Mouse (Mus musculus): ENCODE results near the gene Vmp1.

Gene Vmp1

DNA sequence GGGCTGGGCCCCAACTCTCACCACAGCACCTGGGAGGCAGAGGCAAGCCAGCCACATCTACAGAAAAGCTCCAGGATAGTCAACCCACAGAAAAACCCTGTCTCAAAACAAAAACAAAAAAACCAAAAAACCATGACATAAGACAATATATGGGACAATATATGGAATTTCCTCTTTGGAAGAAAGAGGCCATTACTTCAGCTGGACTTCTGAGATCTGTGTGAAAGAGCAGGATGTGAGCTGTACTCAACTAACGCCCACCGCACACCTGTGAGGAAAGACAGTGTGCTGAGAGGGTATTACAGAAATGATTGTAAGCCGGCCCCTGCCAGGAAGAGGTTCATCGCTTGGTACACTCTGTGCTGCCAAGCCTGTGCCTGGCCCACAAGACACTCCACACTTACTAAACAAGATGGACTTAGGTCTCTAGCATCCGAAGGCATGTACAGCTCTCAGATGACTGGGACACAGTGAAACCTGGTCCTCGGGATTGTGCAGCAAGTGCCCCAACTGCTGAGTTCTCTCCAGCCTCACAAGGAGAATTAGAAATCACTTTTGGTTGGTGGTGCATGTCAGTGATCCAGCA is 109.9 kb downstream of the Vmp1 start:
- DNase-seq (ENCODE audit: extremely low read depth, low read depth, low spot score) = peak; percentile 96

DNA sequence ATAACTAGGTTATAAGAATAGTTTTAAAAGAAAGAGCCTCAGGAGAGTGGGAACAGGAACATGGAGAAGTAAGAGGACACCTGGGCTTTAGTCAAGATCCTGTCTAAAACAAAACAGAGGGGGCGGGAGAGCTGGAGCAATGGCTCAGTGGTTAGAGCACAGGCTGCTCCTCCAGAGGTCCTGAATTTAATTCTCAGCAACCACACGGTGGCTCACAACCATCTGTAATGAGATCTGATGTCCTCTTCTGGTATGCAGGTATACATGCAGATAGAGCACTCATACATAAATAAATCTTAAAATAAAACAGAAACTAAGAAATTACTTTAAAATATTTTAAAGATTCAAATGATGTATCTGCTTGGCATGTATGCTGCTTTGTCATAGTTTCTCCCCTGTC is 111.0 kb downstream of the Vmp1 start:
- DNase-seq (ENCODE audit: extremely low read depth, low read depth, low spot score) = no peak

DNA sequence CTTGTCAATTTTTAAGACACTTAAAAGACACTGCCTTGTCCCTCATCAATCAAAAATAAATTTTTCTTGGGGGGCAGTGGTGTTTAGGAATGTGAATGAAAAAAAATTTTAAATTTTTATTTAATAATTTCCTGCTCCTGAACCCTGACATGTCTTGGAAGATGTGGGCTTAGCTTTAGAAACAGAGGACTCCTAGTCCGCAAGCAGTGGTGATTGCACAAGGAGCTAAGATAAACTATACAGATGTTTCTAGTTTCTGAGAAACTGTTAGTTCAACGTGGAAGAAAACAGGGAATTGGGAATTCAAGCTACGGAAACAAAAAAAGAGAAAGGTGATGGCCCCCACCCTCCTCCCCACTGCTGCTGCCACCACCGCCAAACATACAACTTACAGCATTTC is 111.8 kb downstream of the Vmp1 start:
- no peak for DNase-seq (ENCODE audit: extremely low read depth, low read depth, low spot score)

DNA sequence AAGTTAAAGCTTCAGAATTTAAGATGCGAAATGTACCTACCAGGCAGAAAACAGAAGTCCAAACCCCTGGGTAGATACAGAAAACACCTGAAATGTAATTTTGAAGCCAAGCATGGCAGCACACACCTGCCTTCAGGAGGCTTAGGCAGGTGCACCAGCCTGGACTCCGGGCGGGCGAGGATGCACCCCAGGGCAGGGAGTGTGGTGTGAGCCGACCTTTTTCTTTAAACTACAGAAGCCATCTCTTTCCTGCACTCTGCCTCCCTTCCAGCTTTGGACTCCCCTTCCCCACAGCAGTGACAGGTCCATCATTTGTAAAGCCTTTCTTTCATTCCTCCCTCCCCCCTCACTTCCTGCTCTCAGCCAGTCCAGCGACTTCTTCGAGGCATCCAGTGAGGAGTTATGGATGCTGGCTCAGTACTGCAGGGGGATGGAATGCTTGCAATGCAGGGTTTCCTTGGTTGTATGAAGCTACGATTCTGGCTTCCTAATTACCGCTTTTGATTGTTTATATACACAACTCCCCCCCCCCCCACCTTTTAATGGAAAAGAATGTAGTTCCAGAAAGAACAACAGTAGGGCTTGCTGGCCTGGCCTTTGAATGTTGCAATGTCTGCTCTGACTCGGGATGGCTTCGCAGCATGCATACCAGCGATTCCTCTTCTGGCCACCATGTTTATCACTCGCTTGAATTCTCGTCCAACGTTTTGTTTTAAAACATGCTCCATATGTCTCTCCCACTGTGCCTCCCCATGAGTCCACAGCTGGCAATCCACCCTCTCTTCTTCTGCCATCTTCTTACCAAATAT is 112.4 kb downstream of the Vmp1 start:
- no peak for DNase-seq (ENCODE audit: extremely low read depth, low read depth, low spot score)

DNA sequence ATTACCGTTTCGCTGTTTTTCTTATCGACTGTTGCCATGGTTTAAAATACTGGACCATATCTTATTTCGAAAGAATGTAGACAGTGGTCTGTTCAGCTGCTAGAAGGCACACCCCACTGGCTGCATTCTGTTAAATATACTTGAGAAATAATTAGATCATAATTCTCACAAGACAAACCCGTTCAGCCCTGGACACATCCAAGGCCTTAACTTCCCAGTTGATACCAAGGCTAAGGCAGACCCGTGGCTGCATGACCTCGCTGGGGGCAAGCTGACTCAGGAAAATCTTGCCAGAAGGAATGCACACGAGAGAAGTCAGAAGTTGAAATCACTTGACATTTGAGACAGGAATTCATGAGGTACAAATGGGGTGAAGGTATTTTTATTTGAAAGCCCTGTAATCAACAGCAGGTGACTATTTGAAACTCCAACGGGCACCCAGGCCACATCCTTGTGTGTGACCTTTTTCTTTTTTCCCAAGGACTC is 113.3 kb downstream of the Vmp1 start:
- no peak for DNase-seq (ENCODE audit: extremely low read depth, low read depth, low spot score)

DNA sequence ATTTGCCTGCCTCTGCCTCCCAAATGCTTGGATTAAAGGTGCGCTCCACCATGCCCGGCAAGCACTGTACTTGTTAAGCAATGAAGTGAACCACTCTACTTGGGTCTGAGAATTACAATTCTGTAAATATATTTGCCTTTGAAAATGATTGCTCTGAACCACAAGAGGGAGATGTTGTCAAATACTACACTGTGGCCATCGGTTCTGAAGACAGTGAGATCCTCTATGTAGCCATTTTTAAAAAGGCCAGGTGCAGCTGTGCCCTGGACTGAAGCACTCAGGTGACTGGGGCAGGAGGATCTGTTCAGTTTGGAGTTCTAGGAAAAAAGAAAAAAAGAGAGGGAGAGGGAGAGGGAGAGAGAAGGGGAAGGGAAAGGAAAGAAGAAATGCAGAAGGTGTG is 115.2 kb downstream of the Vmp1 start:
- DNase-seq (ENCODE audit: extremely low read depth, low read depth, low spot score) = no peak

DNA sequence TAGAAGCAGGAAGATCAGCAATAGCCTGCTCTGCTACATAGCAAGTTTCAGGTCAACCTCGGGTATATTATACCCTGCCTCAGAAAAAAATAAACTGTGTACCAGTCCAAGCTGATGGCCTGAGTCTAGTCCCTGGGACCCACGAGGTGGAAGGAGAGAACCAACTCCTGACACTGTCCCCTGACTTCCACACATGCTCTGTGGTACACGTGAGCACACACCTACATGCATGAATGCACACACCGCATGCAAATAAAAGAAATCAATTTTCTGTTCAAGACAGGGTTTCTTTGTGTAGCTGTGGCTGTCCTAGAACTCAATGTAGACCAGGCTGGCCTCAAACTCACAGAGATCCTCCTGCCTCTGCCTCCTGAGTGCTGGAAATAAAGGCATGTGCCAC is 125.4 kb downstream of the Vmp1 start:
- no peak for DNase-seq (ENCODE audit: extremely low read depth, low read depth, low spot score)

DNA sequence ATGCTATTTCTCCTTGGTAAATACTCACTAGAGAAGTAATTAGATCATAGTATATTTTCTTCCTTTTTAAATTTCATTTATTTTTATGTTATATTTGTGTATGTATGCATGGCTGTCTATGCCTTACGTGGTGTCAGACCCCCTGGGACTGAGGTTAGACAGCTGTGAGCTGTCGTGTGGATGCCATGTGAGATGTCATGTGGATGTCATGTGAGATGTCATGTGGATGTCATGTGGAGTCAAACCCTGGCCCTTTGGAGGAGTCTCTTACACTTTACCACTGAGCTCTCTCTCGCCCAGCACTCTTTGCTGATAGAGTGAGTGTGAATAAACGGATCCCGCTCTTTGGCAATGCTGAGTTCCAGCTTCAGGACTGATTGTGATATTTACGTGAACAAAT is 130.1 kb downstream of the Vmp1 start:
- DNase-seq (ENCODE audit: extremely low read depth, low read depth, low spot score) = no peak

DNA sequence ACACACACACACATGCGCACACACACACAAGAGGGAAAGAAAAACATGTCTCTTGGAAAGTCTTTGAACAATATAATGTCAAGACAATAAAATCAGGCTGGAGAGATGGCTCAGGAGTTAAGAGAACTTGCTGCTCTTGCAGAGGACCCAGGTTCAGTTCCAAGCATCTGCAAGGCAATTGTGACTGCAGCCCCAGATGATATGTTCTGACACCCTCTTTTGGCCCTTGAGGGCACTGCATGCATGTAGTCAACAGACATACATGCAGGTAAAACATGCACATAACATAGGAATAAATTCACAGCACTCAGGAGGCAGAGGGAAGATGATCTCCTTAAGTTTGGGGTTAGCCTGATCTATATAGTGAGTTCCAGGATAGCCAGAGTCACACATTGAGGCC is 136.2 kb downstream of the Vmp1 start:
- no peak for DNase-seq (ENCODE audit: extremely low read depth, low read depth, low spot score)

DNA sequence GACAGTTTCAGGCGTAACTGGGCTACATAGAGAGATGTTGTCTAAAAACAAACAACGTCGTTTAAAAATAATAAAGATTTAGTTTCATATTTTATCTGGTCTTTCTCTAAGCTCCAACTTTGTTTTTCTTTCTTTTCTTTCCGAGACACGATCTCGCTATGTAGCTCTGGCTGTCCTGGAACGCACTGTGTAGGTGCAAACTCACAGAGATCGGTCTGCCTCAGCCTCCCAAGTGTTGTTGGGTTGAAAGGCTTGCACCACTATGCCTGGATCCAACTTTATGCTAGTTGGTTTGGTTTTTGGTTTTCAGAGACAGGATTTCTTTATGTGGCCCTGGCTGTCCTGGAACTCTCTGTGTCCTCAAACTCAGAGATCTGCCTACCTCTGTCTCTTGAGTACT is 138.1 kb downstream of the Vmp1 start:
- no peak for DNase-seq (ENCODE audit: extremely low read depth, low read depth, low spot score)

DNA sequence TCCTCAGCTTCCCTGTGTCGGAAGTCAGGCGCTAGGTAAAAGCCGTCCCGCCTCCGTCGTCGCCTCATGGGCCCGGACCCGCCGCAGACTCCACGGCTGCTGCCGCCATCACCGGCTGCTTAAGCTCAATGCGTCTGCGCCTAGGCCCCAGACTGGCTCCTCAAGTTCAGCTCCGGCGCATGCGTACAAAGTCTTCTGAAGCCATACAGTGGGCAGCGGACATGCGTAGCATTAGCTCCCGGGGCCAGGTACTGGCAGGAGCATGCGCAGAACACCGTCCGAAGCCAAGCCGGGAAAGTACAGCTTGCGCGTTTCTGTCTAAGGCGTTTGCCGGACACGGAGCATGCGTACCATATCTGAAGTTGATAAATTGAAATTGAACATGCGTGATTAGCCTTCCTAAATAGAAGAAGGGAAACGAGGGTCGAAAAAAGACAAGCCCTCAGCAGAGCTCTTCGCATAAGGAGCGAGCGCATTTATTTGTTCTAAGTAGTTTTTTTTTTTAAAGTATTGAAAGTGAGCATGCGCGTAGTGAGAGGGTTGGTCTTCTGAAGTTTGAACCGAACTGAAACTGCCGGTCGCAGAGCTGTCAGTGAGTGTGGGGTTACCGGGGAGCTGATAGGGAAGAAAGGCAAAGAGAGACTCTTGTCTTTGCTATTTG is 138.9 kb downstream of the Vmp1 start, which contains the start of the genes Rps6kb1 and Tubd1:
Gene Rps6kb1, minus strand, starts transcription at position 167 of the 661 bp plus-strand sequence.
Gene Tubd1, plus strand, starts transcription at position 353 of the 661 bp plus-strand sequence.
- DNase-seq (ENCODE audit: extremely low read depth, low read depth, low spot score) = peak; percentile 94

DNA sequence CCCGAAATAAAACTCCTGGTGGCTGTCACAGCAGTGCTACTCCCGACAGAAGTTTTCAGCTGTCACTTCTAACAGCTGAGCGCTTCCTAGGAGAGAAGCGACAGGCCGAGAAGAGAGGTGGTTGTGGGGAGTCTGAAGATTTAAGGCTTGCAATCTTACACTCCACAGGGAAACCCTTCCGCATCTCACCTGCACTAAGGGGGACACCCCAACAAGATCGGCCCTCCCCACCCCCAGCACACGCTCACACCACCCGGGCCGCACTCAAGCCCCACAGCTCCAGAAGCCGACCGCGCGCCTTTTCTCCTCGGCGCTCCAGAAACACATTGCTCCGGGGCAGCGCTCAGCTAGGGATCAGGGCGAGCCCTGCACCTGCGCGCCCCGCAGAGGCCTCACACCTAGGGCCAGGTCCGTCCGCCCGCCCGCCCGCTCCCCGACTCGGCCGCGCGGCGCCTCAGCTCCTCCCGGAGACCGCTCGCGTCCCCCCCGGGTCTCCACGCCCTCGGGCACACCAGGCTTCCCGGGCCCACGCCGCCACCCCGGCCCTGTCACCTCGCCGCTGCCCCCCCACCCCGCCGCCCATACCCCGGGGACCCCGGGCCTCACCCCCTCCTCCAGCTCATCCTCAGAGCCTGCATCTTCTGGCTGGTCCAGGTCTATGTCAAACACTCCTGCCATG is 139.5 kb downstream of the Vmp1 start:
- DNase-seq (ENCODE audit: extremely low read depth, low read depth, low spot score) = no peak

DNA sequence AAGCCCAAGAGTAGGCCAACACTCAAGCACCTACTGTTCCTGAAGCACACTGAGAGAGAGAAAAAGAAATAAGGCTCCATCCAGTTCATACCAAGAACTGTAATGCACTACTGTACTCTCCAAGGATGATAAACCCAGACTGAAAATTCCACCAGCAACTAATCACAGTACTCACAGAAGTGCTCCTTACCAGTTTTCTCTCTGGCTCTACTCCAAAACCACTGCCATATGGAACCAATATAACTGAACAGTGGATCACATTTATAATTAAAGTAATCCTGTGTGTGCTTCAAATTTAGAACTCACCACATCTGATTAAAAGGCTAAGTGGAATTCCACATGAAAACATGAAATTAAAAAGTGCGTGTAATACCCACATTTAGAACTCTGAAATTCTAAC is 140.8 kb downstream of the Vmp1 start:
- no peak for DNase-seq (ENCODE audit: extremely low read depth, low read depth, low spot score)

DNA sequence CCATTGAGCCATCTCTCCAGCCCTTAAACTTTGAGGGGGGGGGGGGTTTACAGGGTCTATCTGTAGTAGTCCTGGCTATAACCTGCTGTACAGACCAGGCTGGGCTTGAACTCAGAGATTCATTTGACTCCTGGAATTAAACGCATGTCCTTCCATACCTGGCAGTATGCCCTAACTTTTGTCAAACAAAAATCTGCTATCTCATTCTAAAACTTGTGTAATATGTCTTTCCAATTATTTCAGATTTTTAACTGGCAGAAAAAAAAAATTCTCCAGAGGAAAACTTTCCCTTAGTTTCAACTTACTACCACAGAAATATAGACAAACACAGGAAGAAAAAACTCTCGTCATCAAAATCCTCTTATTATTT is 143.2 kb downstream of the Vmp1 start:
- no peak for DNase-seq (ENCODE audit: extremely low read depth, low read depth, low spot score)

DNA sequence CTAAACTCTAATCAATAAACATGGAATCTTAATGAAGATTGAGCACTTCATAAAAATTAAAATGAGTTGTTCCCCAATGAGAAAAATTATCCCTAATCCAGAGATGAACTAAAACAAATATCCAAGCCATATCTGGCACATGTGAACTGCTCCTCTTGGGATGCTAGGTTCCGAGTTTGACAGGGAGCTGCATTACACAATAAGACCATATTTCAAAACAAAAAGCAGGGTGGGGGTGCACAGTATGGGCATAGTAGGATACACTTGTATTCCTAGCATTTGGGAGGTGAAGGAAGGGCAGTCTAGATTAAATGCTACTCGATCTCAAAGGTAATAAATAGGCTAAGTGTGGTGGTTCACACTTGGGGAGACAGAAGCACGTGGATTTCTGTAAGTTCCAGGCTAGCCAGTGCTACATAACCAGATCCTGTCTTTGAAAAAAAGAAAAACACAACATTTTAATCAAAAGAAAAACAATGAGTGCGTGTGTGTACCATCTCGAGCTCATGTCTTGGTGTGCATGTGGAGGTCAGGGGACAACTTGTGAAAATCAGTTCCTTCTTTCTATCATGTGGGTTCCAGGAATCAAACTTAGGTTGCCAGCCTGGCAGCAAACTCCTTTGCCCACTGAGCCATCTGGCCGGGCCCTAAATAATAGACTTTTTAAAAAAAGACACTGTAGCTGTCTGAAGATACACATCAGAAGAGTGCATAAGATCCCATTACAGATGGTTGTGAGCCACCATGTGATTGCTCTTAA is 143.7 kb downstream of the Vmp1 start:
- DNase-seq (ENCODE audit: extremely low read depth, low read depth, low spot score) = no peak

DNA sequence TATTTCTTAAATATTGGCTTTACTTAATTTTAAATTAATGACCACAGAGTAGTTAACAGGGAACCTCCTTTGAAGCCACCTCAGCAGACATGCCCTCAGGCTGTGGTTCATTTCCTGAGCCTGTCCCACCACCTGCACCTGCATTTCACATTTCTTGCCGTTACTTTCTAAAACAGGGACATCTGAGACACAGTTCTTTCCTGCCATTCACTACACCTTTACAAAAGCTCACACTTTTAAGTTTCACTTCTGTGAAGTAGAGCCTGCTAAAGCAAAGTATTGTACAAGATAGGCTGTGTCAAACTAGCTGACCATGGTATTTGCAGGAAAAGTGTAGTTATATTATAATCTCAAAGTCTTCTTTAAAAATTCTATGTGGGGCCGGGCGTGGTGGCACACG is 144.8 kb downstream of the Vmp1 start:
- DNase-seq (ENCODE audit: extremely low read depth, low read depth, low spot score) = no peak

DNA sequence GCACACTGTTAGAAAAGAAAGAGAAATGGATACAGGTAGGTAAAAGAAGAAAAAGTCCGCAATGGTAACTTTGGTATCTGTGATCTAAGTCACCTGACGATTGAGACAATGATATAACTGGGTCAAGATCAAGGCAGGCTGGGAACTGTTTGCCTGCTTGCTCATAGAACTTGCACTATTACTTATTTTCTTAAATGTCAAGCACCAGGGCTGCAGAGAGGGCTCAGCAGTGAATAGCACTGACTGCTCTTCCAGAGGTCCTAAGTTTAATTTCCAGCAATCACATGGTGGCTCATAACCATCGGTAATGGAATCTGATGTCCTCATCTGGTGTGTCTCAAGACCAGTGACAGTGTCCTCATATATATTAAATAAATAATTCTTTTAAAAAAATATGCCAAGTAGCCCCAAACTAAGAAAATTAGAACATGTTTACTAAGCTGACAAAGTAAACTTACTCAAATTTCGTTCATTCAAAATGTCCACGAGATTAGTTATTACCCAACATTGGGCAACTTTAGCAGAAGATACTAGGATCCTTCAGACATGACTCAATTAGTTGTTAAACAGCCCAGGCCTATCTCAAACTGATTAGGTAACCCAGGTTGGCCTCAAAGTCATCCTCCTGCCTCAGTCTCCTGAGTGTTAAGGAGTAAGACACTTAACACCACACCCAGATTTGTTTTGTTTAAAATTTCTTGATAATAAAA is 149.3 kb downstream of the Vmp1 start:
- no peak for DNase-seq (ENCODE audit: extremely low read depth, low read depth, low spot score)
